In genomic region chr8:120072827-120073226, GRCm38 (mm10) we compare ENCODE assay signal across 9 mouse cellular contexts. TPM values are rescaled to one million over a fixed set of nuclear protein-coding genes. Genes with fewer than 3 reads are reported as not detected.
DNase-seq lines count a peak whose midpoint lies in the region; ATAC-seq lines count a peak whose summit lies in the region.
"Had no signal": no experiment of that assay in that cellular context is flagged by ENCODE, and none has a peak within 500 bp of the region (broad histone marks: within the 10 kb centered on the region; RNA-seq: fewer than 3 reads in every experiment).

No protein-coding gene starts in this region.

- H3K27ac ChIP-seq in heart, embryonic 11.5 days (ENCODE audit: low read depth, low read length) = no peak overlapping the region
- H3K27ac ChIP-seq in kidney, embryonic 14.5 days (ENCODE audit: low read depth, low read length) = peak overlapping the region; percentile 76
- H3K27ac ChIP-seq in stomach, embryonic 16.5 days (ENCODE audit: low read length) = 0 out of 2 replicates have a peak overlapping the region, but pooled peaks have one; percentile 18
- no peak overlapping the region for H3K27ac ChIP-seq in hindbrain, embryonic 16.5 days (ENCODE audit: low read depth, low read length)
- H3K27ac ChIP-seq: embryonic facial prominence, embryonic 15.5 days; liver, embryonic 15.5 days had no signal

- peak; percentile 96 for DNase-seq in heart, adult 11 months
- peak; percentile 34 for DNase-seq in heart, adult 8-10 months (ENCODE audit: low spot score)
- no peak for DNase-seq in frontal cortex, postnatal 36 days (ENCODE audit: low spot score in 2 of 2)

- no peaks in the 10 kb centered on the region for H3K36me3 ChIP-seq in heart, embryonic 11.5 days (ENCODE audit: control insufficient read depth, insufficient read depth, low read length)
- no peaks in the 10 kb centered on the region for H3K36me3 ChIP-seq in kidney, embryonic 14.5 days (ENCODE audit: control insufficient read depth, insufficient read depth, low read length)
- no peaks in the 10 kb centered on the region for H3K36me3 ChIP-seq in stomach, embryonic 16.5 days (ENCODE audit: control insufficient read depth, insufficient read depth, low read length)
- H3K36me3 ChIP-seq in hindbrain, embryonic 16.5 days (ENCODE audit: control insufficient read depth, insufficient read depth, low read length) = no peaks in the 10 kb centered on the region
- H3K36me3 ChIP-seq: embryonic facial prominence, embryonic 15.5 days; liver, embryonic 15.5 days had no signal

- H3K9me3 ChIP-seq in heart, embryonic 11.5 days (replicated peaks; ENCODE audit: control insufficient read depth, low read length) = no peaks in the 10 kb centered on the region
- no peaks in the 10 kb centered on the region for H3K9me3 ChIP-seq in kidney, embryonic 14.5 days (ENCODE audit: control insufficient read depth, low read length)
- H3K9me3 ChIP-seq in stomach, embryonic 16.5 days (replicated peaks; ENCODE audit: control insufficient read depth, low read length) = no peaks in the 10 kb centered on the region
- no peaks in the 10 kb centered on the region for H3K9me3 ChIP-seq in hindbrain, embryonic 16.5 days (ENCODE audit: control insufficient read depth, low read length)
- H3K9me3 ChIP-seq: embryonic facial prominence, embryonic 15.5 days; liver, embryonic 15.5 days had no signal

- H3K4me3 ChIP-seq in heart, embryonic 11.5 days (ENCODE audit: low read depth, low read length) = no peak overlapping the region
- no peak overlapping the region for H3K4me3 ChIP-seq in kidney, embryonic 14.5 days (ENCODE audit: low read length)
- H3K4me3 ChIP-seq in stomach, embryonic 16.5 days (replicated peaks; ENCODE audit: low read length) = no peak overlapping the region
- no peak overlapping the region for H3K4me3 ChIP-seq in hindbrain, embryonic 16.5 days (ENCODE audit: low read length)
- H3K4me3 ChIP-seq: embryonic facial prominence, embryonic 15.5 days; liver, embryonic 15.5 days had no signal

- peaks cover 3% of the 10 kb centered on the region; the same call in 1 of the 2 replicates for H3K27me3 ChIP-seq in heart, embryonic 11.5 days (ENCODE audit: control insufficient read depth, insufficient read depth, low read length)
- no peaks in the 10 kb centered on the region for H3K27me3 ChIP-seq in kidney, embryonic 14.5 days (ENCODE audit: control insufficient read depth, insufficient read depth, low read length)
- H3K27me3 ChIP-seq in stomach, embryonic 16.5 days (ENCODE audit: control insufficient read depth, insufficient read depth, low read length) = no peaks in the 10 kb centered on the region
- no peaks in the 10 kb centered on the region for H3K27me3 ChIP-seq in hindbrain, embryonic 16.5 days (replicated peaks; ENCODE audit: control insufficient read depth, insufficient read depth, low read length)
- H3K27me3 ChIP-seq: embryonic facial prominence, embryonic 15.5 days had no signal

- ATAC-seq in heart, embryonic 11.5 days (replicated peaks; ENCODE audit: insufficient number of reproducible peaks, low FRiP score, low TSS enrichment) = no peak
- ATAC-seq in kidney, embryonic 14.5 days (ENCODE audit: low FRiP score, low TSS enrichment) = no peak
- no peak for ATAC-seq in stomach, embryonic 16.5 days (ENCODE audit: insufficient read depth, low FRiP score)
- no peak for ATAC-seq in hindbrain, embryonic 16.5 days

- 0 out of 2 replicates have a peak, but pooled peaks cover 5% of the 10 kb centered on the region for H3K4me1 ChIP-seq in heart, embryonic 11.5 days (ENCODE audit: control insufficient read depth, insufficient read depth, low read length)
- peaks cover 17% of the 10 kb centered on the region for H3K4me1 ChIP-seq in kidney, embryonic 14.5 days (ENCODE audit: control insufficient read depth, insufficient read depth, low read length)
- H3K4me1 ChIP-seq in stomach, embryonic 16.5 days (ENCODE audit: control insufficient read depth, insufficient read depth, low read length) = peaks cover 27% of the 10 kb centered on the region
- H3K4me1 ChIP-seq in hindbrain, embryonic 16.5 days (ENCODE audit: control insufficient read depth, insufficient read depth, low read depth, low read length) = no peaks in the 10 kb centered on the region; the same call in 1 of the 2 replicates
- H3K4me1 ChIP-seq: liver, embryonic 15.5 days had no signal

- H3K9ac ChIP-seq in heart, embryonic 11.5 days (ENCODE audit: low read depth, low read length) = no peak overlapping the region
- no peak overlapping the region for H3K9ac ChIP-seq in kidney, embryonic 14.5 days (ENCODE audit: low read depth, low read length)
- peak overlapping the region; percentile 38; the same call in 1 of the 2 replicates for H3K9ac ChIP-seq in stomach, embryonic 16.5 days (ENCODE audit: low read length)
- H3K9ac ChIP-seq in hindbrain, embryonic 16.5 days (ENCODE audit: low read depth, low read length) = no peak overlapping the region
- H3K9ac ChIP-seq: embryonic facial prominence, embryonic 15.5 days; liver, embryonic 15.5 days had no signal

- no peak overlapping the region for H3K4me2 ChIP-seq in heart, embryonic 11.5 days
- no peak overlapping the region for H3K4me2 ChIP-seq in kidney, embryonic 14.5 days (replicated peaks; ENCODE audit: low read depth, low read length)
- no peak overlapping the region for H3K4me2 ChIP-seq in stomach, embryonic 16.5 days (ENCODE audit: low read depth, low read length)
- no peak overlapping the region for H3K4me2 ChIP-seq in hindbrain, embryonic 16.5 days (ENCODE audit: low read length)
- H3K4me2 ChIP-seq: embryonic facial prominence, embryonic 15.5 days; liver, embryonic 15.5 days had no signal

- 79% methylated on average over 8 of the region's 8 CpGs for WGBS in heart, embryonic 11.5 days (ENCODE audit: insufficient replicate concordance)
- 68% methylated on average over 8 of the region's 8 CpGs for WGBS in kidney, embryonic 14.5 days
- 69% methylated on average over 8 of the region's 8 CpGs for WGBS in stomach, embryonic 16.5 days
- 89% methylated on average over 8 of the region's 8 CpGs for WGBS in hindbrain, embryonic 16.5 days

RNA-seq across cellular contexts. Expression of gene Zdhhc7, which starts 28.5 kb away (rescaled TPM):
- 24.7 and 29.1 TPM in 2 replicates for polyA plus RNA-seq in heart, embryonic 11.5 days (2014; fragmentation: Nextera tagmentation; extraction: Ambion mirVana)
- total RNA-seq in heart, adult 8-10 months (2022) = 10 to 100 TPM; 33.5 to 40.0 (median 34.3) TPM
- polyA plus RNA-seq in kidney, embryonic 14.5 days (2014; fragmentation: Nextera tagmentation; extraction: Ambion mirVana) = 20.4 and 31.0 TPM in 2 replicates
- 30.2 and 31.1 TPM in 2 replicates for polyA plus RNA-seq in stomach, embryonic 16.5 days (2015; fragmentation: Nextera tagmentation; extraction: Ambion mirVana)
- 28.0 and 29.3 TPM in 2 replicates for polyA plus RNA-seq in hindbrain, embryonic 16.5 days (2015; fragmentation: Nextera tagmentation; extraction: Ambion mirVana)

RNA-seq across cellular contexts. Expression of gene 6430548M08Rik, which starts 41.1 kb away (rescaled TPM):
- polyA plus RNA-seq in heart, embryonic 11.5 days (2014; fragmentation: Nextera tagmentation; extraction: Ambion mirVana) = 8.4 and 13.5 TPM in 2 replicates
- total RNA-seq in heart, adult 8-10 months (2022) = 10 to 100 TPM; 17.5 to 27.7 (median 22.0) TPM
- polyA plus RNA-seq in kidney, embryonic 14.5 days (2014; fragmentation: Nextera tagmentation; extraction: Ambion mirVana) = 2.4 and 3.9 TPM in 2 replicates
- polyA plus RNA-seq in stomach, embryonic 16.5 days (2015; fragmentation: Nextera tagmentation; extraction: Ambion mirVana) = 7.5 and 9.1 TPM in 2 replicates
- polyA plus RNA-seq in hindbrain, embryonic 16.5 days (2015; fragmentation: Nextera tagmentation; extraction: Ambion mirVana) = 32.6 and 38.0 TPM in 2 replicates

Comparison
In these comparisons a context has a peak if more than half of its experiments do, and no peak if none do; other contexts are left out.
1. DNase-seq: peak in heart, adult 11 months (single experiment) and heart, adult 8-10 months (single experiment); none in frontal cortex, postnatal 36 days (0 of 2).
2. H3K27ac ChIP-seq: peak in kidney, embryonic 14.5 days (single experiment) and stomach, embryonic 16.5 days (single experiment); none in heart, embryonic 11.5 days (single experiment) and hindbrain, embryonic 16.5 days (single experiment).